ENCODE assay signal across 9 mouse cellular contexts in genomic region chr1:168427596-168427995, GRCm38 (mm10). TPM values are rescaled to one million over a fixed set of nuclear protein-coding genes. Genes with fewer than 3 reads are reported as not detected.
DNase-seq lines count a peak whose midpoint lies in the region; ATAC-seq and TF ChIP-seq lines count a peak whose summit lies in the region.
"Had no signal": no experiment of that assay in that cellular context is flagged by ENCODE, and none has a peak within 500 bp of the region (broad histone marks: within the 10 kb centered on the region; RNA-seq: fewer than 3 reads in every experiment).

No protein-coding gene starts in this region.

- TF ChIP-seq CTCF in left cerebral cortex, adult 2 months (IDR thresholded peaks at IDR 0.05), result no peak

- H3K4me3 ChIP-seq in left cerebral cortex, adult 2 months, result peak overlapping the region; percentile 90
- peak overlapping the region; percentile 84 for H3K4me3 ChIP-seq in forebrain, embryonic 12.5 days (replicated peaks)
- peak overlapping the region; percentile 93 for H3K4me3 ChIP-seq in hindbrain, embryonic 15.5 days
- no peak overlapping the region for H3K4me3 ChIP-seq in myocyte

- no peak overlapping the region for H3ac ChIP-seq in myocyte (ENCODE audit: control insufficient read depth, insufficient read length)

- TF ChIP-seq POLR2A in myocyte (IDR thresholded peaks at IDR 0.05; ENCODE audit: insufficient read length, low read depth), result no peak

- H3K9me3 ChIP-seq in forebrain, embryonic 12.5 days, result no peaks in the 10 kb centered on the region
- no peaks in the 10 kb centered on the region for H3K9me3 ChIP-seq in hindbrain, embryonic 15.5 days

- H3K36me3 ChIP-seq in forebrain, embryonic 12.5 days (replicated peaks), result peaks cover under 1% of the 10 kb centered on the region; the same call in 1 of the 2 replicates
- H3K36me3 ChIP-seq in hindbrain, embryonic 15.5 days, result no peaks in the 10 kb centered on the region
- no peaks in the 10 kb centered on the region for H3K36me3 ChIP-seq in myocyte (ENCODE audit: control insufficient read depth, insufficient read depth)

- no peak for DNase-seq in left cerebral cortex, adult 2 months (ENCODE audit: extremely low spot score in 1 of 2, low spot score in 2 of 2)
- no peak for DNase-seq in left cerebral cortex, postnatal 14 days (ENCODE audit: low spot score in 2 of 2)
- no peak for DNase-seq in thymus, postnatal 36 days
- no peak for DNase-seq in left cerebral cortex, postnatal 4 days
- DNase-seq: cerebellum, adult 11 months; thymus, postnatal 14 days had no signal

- no peak for ATAC-seq in forebrain, embryonic 12.5 days (ENCODE audit: low FRiP score)
- ATAC-seq in hindbrain, embryonic 15.5 days (ENCODE audit: low FRiP score, low read depth), result no peak

- peak overlapping the region; percentile 96 for H3K27ac ChIP-seq in left cerebral cortex, adult 2 months
- peak overlapping the region; percentile 78 for H3K27ac ChIP-seq in forebrain, embryonic 12.5 days
- peak overlapping the region; percentile 64 for H3K27ac ChIP-seq in hindbrain, embryonic 15.5 days (replicated peaks)

- H3K27me3 ChIP-seq in forebrain, embryonic 12.5 days, result no peaks in the 10 kb centered on the region
- no peaks in the 10 kb centered on the region for H3K27me3 ChIP-seq in hindbrain, embryonic 15.5 days
- H3K27me3 ChIP-seq in myocyte (ENCODE audit: control insufficient read depth, insufficient read depth, insufficient read length), result no peaks in the 10 kb centered on the region

- H3K4me2 ChIP-seq in forebrain, embryonic 12.5 days, result peak overlapping the region; percentile 66
- peak overlapping the region; percentile 66 for H3K4me2 ChIP-seq in hindbrain, embryonic 15.5 days
- peak overlapping the region; percentile 87 for H3K4me2 ChIP-seq in myocyte (ENCODE audit: low read depth)

- 2% methylated on average over 4 of the region's 4 CpGs for WGBS in forebrain, embryonic 12.5 days
- WGBS in hindbrain, embryonic 15.5 days, result 10% methylated on average over 4 of the region's 4 CpGs

- intact Hi-C loops in left cerebral cortex, adult 2 months (cut with DNase I), result loop anchor here (5.0 kb wide), 2 partner anchors 85 to 105 kb away; no protein-coding TSS in a partner anchor
- intact Hi-C loops in left cerebral cortex, postnatal 14 days (cut with DNase I), result loop anchor here (5.0 to 10.0 kb wide), 3 partner anchors 50 to 917 kb away; no protein-coding TSS in a partner anchor
- intact Hi-C loops in left cerebral cortex, postnatal 4 days (cut with DNase I), result loop anchor here (5.0 to 10.0 kb wide), 4 partner anchors 333 to 1027 kb away; no protein-coding TSS in a partner anchor

- H3K4me1 ChIP-seq in forebrain, embryonic 12.5 days, result peaks cover 56% of the 10 kb centered on the region
- peaks cover 54% of the 10 kb centered on the region for H3K4me1 ChIP-seq in hindbrain, embryonic 15.5 days (replicated peaks)

- H3K9ac ChIP-seq in forebrain, embryonic 12.5 days, result peak overlapping the region; percentile 62
- H3K9ac ChIP-seq in hindbrain, embryonic 15.5 days, result peak overlapping the region; percentile 41

- H3K79me2 ChIP-seq in myocyte (ENCODE audit: control insufficient read depth, insufficient read depth), result peaks cover 78% of the 10 kb centered on the region

TF ChIP-seq in myocyte, 11 proteins besides CTCF, POLR2A, EP300 and RAD21:
- TF ChIP-seq REST (IDR thresholded peaks at IDR 0.05; ENCODE audit: insufficient read depth, insufficient read length) (no peak), TCF12 (IDR thresholded peaks at IDR 0.05; ENCODE audit: insufficient read depth, poor library complexity, severe bottlenecking) (no peak), SRF (IDR thresholded peaks at IDR 0.05; ENCODE audit: control insufficient read depth, insufficient read length, low read depth) (no peak), MAX (IDR thresholded peaks at IDR 0.05; ENCODE audit: low read depth) (no peak), CEBPB (IDR thresholded peaks at IDR 0.05; ENCODE audit: insufficient read depth, poor library complexity, severe bottlenecking) (no peak), POLR2AphosphoS2 (IDR thresholded peaks at IDR 0.05; ENCODE audit: insufficient read length, low read depth) (no peak), E2F4 (IDR thresholded peaks at IDR 0.05; ENCODE audit: insufficient read depth) (no peak), MYOG (IDR thresholded peaks at IDR 0.05; ENCODE audit: control insufficient read depth in 1 of 3, insufficient read depth in 1 of 3, insufficient read length in 2 of 3, low read depth in 2 of 3) (no peak), MYOD1 (IDR thresholded peaks at IDR 0.05; ENCODE audit: control insufficient read depth in 1 of 3, insufficient read length in 2 of 3, low read depth in 2 of 3) (no peak), TCF3 (IDR thresholded peaks at IDR 0.05; ENCODE audit: insufficient read length, low read depth) (no peak), USF1 (IDR thresholded peaks at IDR 0.05; ENCODE audit: low read depth) (no peak)

RNA-seq across cellular contexts. Expression of gene Pbx1, which starts 4.5 kb away (rescaled TPM):
- total RNA-seq in left cerebral cortex, adult 2 months (2021), result 100 to 1,000 TPM; 140 to 143 TPM
- 100 to 1,000 TPM; 130 to 145 TPM for total RNA-seq in left cerebral cortex, postnatal 14 days (2021)
- 69.4 and 72.2 TPM in 2 replicates for polyA plus RNA-seq in forebrain, embryonic 12.5 days (2016; fragmentation: Nextera tagmentation; extraction: Ambion mirVana)
- 44.2 and 57.0 TPM in 2 replicates for polyA plus RNA-seq in hindbrain, embryonic 15.5 days (2015; fragmentation: Nextera tagmentation; extraction: Ambion mirVana)
- polyA plus RNA-seq in myocyte (2012; fragmentation: generic; extraction: Trizol), result 11.4 TPM
- total RNA-seq in left cerebral cortex, postnatal 4 days (2021), result 100 to 1,000 TPM; 284 to 303 TPM
